Mouse (Mus musculus) embryonic facial prominence, embryonic 11.5 days (tissue): ENCODE measurements around the gene Ncor1. TPM values are rescaled to one million over a fixed set of nuclear protein-coding genes. Genes with fewer than 3 reads are reported as not detected.

Experiments
- ATAC-seq: fragments of 200-750 bp; cut with Nextera tagmentation; replicated peaks from 2 replicates; pipeline ENCODE4 v1.8.0; 2017; ENCODE audit warnings: low read depth; ENCODE audit not compliant: insufficient number of reproducible peaks, low FRiP score, low TSS enrichment
- DNase-seq: peaks from one replicate; pipeline ENCODE4 v3.0.0-alpha.2; 2015; ENCODE audit warnings: low spot score
- H3K27ac ChIP-seq: fragments of 300-500 bp; sonication (generic); replicated peaks from 2 replicates; pipeline ENCODE4 v1.5.1; 2014; ENCODE audit warnings: mild to moderate bottlenecking, low read depth, low read length, control low read depth
- H3K27me3 ChIP-seq: fragments of 300-500 bp; sonication (generic); 2 replicates; pipeline ENCODE4 v1.6.1; 2014; ENCODE audit warnings: mild to moderate bottlenecking, low read length, moderate library complexity, mixed read lengths; ENCODE audit not compliant: control insufficient read depth, insufficient read depth
- H3K36me3 ChIP-seq: fragments of 300-500 bp; sonication (generic); replicated peaks from 2 replicates; pipeline ENCODE4 v1.6.1; 2014; ENCODE audit warnings: low read depth, mild to moderate bottlenecking, low read length, moderate library complexity, mixed read lengths; ENCODE audit not compliant: control insufficient read depth, insufficient read depth
- H3K4me1 ChIP-seq: fragments of 300-500 bp; sonication (generic); 2 replicates; pipeline ENCODE4 v1.6.1; 2014; ENCODE audit warnings: low read length, mixed read lengths; ENCODE audit not compliant: control insufficient read depth, insufficient read depth
- H3K4me2 ChIP-seq: fragments of 300-500 bp; sonication (generic); 2 replicates; pipeline ENCODE4 v1.6.1; 2014; ENCODE audit warnings: low read depth, mild to moderate bottlenecking, control low read depth, low read length, moderate library complexity
- H3K4me3 ChIP-seq: fragments of 300-500 bp; sonication (generic); 2 replicates; pipeline ENCODE4 v1.5.1; 2014; ENCODE audit warnings: low read depth, low read length, control low read depth
- H3K9ac ChIP-seq: fragments of 300-500 bp; sonication (generic); replicated peaks from 2 replicates; pipeline ENCODE4 v1.6.1; 2014; ENCODE audit warnings: mild to moderate bottlenecking, control low read depth, low read length
- H3K9me3 ChIP-seq: fragments of 300-500 bp; sonication (generic); replicated peaks from 2 replicates; pipeline ENCODE4 v1.6.1; 2016; ENCODE audit warnings: mild to moderate bottlenecking, low read length, inconsistent platforms, mixed read lengths; ENCODE audit not compliant: control insufficient read depth
- WGBS: fragments of 180-500 bp; shearing (Covaris S2); extraction: QIAGEN DNeasy Blood & Tissue Kit; methylation state at CpG from one replicate; pipeline ENCODE4 v1.1.7; 2014; 5-methylcytosine and 5-hydroxymethylcytosine counted together
- polyA plus RNA-seq: library from polyadenylated mRNA; unstranded; fragments of >200 nt; fragmentation: Nextera tagmentation; extraction: Ambion mirVana; gene quantifications from 2 replicates; pipeline ENCODE4 v1.2.1, GENCODE M21; 2014

Ncor1 gene
- polyA plus RNA-seq, 1 experiment from 2014 or later = 170 TPM

DNA sequence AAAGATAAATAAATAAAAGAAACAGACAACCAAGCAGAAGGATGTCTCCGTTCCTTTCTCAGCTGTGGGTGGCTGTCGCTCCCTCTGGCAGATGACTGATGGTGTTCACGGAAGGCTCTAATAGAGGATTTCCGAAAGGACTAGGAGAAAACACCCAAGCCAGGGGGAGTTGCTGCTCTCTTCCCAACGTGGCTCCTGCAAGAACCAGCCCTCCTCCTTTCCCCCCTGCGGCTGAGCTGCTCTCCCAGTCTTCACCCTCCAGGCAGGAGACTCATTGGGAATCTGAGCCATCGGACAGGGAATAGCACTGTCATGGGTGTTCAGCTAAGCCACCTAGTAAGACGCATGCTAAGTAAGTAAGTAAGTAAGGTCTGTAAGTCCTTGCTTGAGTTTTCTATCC lies 181.3 kb downstream of the Ncor1 start:
- H3K27me3 ChIP-seq = no peaks in the 10 kb centered on the region
- H3K4me2 ChIP-seq = no peak overlapping the region
- no peaks in the 10 kb centered on the region for H3K36me3 ChIP-seq
- H3K4me1 ChIP-seq = no peaks in the 10 kb centered on the region
- WGBS = 55% methylated on average over 8 of the region's 8 CpGs
- no peak overlapping the region for H3K4me3 ChIP-seq
- H3K27ac ChIP-seq = no peak overlapping the region
- H3K9me3 ChIP-seq = no peaks in the 10 kb centered on the region
- no peak for DNase-seq
- no peak overlapping the region for H3K9ac ChIP-seq
- no peak for ATAC-seq

DNA sequence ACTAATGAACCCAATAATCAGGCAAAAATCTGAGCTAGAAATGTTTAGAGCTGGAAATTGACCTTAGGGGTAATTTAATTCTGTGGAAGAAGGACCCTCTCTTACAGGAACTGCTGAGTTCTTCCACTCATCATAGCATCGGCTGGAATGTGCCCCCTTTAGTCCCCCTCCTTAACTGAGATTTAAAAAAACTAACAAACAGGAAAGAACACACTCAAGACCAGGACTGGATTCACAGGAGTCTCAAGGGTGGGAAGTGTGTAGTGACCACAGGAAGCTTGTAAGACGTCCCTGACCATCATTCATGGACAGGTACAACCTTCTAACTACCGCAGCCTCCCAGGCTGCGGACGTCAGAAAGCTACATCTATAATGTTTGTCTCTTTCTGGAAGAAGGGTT lies 187.5 kb downstream of the Ncor1 start:
- ATAC-seq = no peak
- Histone ChIP-seq H3K9me3 (no peaks in the 10 kb centered on the region), H3K4me1 (no peaks in the 10 kb centered on the region; the same call in 1 of the 2 replicates), H3K27ac (no peak overlapping the region), H3K4me2 (no peak overlapping the region), H3K4me3 (no peak overlapping the region), H3K27me3 (no peaks in the 10 kb centered on the region), H3K9ac (no peak overlapping the region), H3K36me3 (no peaks in the 10 kb centered on the region)
- WGBS = 46% methylated on average over 5 of the region's 5 CpGs
- no peak for DNase-seq

DNA sequence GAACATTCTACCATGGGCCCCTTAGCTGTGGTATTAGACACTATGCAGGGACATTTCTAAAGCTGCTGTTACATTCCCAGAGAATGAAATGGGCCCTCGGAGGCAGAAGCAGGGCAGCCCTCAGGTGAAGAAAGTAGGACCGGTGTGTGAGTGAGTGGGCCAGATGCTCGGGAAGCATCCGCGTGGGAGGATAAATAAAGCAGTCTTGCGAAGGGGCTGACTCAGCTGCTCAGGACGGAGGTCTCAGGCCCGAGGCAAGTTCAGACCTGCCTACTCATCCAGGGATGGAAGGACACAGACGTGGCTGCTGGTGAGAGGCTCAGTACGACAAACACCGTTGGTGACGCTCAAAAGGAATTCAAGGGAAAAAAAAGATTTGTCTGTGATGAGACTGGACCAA lies 189.2 kb downstream of the Ncor1 start:
- no peaks in the 10 kb centered on the region; the same call in 1 of the 2 replicates for H3K4me1 ChIP-seq
- WGBS = 60% methylated on average over 12 of the region's 12 CpGs
- no peak overlapping the region for H3K9ac ChIP-seq
- ATAC-seq = no peak
- H3K4me3 ChIP-seq = no peak overlapping the region
- H3K27me3 ChIP-seq = no peaks in the 10 kb centered on the region
- H3K36me3 ChIP-seq = no peaks in the 10 kb centered on the region
- no peak for DNase-seq
- H3K9me3 ChIP-seq = no peaks in the 10 kb centered on the region
- H3K27ac ChIP-seq = no peak overlapping the region
- H3K4me2 ChIP-seq = no peak overlapping the region

DNA sequence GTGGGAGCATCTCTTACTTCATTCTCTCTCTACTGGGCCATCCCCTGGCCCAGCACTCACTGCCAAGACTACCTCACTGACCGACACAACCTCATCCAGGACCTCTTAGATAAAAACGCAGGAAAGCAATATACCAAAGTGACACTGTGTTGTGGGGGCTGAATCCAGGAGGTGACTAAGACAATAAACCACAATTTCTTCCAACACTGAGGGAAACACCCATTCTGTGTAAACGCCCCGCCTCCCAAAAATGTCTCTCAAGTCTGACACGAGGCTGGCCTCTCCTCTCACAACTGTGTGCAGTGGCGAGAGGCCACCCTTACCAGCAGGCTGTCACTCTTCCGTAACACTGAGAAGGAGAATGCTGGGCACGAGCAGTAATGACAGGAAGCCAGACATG lies 190.0 kb downstream of the Ncor1 start:
- ATAC-seq = no peak
- no peaks in the 10 kb centered on the region for H3K27me3 ChIP-seq
- 74% methylated on average over 8 of the region's 8 CpGs for WGBS
- no peak overlapping the region for H3K9ac ChIP-seq
- H3K4me3 ChIP-seq = no peak overlapping the region
- H3K9me3 ChIP-seq = no peaks in the 10 kb centered on the region
- H3K4me2 ChIP-seq = no peak overlapping the region
- H3K27ac ChIP-seq = no peak overlapping the region
- no peaks in the 10 kb centered on the region for H3K36me3 ChIP-seq
- DNase-seq = no peak
- no peaks in the 10 kb centered on the region; the same call in 1 of the 2 replicates for H3K4me1 ChIP-seq

DNA sequence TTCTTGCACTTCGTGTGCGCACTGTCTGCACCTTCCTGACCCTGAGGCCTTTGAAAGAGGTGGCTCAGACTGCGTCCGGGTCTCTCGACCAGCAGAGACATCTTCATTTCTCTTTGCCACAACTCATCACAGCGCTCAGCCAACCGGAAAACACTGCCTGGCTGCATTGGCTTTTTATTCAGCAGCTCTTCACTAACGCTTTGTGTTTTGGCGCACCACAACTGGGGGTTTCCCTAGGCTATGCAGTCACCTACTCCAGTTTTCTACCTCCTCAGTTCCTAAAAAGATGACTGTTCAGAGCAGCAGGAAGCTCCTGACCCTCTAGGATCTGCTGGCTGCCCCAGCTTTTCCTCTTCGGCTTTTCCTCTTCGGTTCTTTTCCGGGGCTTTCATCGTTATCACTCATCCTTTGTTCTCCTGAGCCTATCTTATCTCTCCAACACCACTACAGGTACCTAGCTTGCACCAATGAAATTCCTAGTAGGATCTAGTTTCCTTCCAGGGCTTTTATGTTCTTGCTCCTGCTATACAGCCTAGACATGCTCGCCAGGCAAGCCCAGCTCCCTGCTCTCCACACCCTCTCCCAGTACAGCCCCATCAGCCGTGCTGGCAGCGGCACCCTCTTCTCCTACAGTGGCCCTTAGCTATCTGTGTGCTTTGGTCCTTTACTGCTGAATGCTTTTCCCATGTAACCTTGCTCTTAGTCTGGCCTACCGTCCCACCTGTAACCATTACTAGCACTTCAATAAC lies 191.7 kb downstream of the Ncor1 start:
- WGBS = 62% methylated on average over 17 of the region's 17 CpGs
- H3K36me3 ChIP-seq = no peaks in the 10 kb centered on the region
- H3K27ac ChIP-seq = no peak overlapping the region
- H3K4me3 ChIP-seq = no peak overlapping the region
- no peak overlapping the region for H3K9ac ChIP-seq
- no peak overlapping the region for H3K4me2 ChIP-seq
- ATAC-seq (no peak), DNase-seq (no peak)
- no peaks in the 10 kb centered on the region for H3K9me3 ChIP-seq
- H3K4me1 ChIP-seq = no peaks in the 10 kb centered on the region; the same call in 1 of the 2 replicates
- H3K27me3 ChIP-seq = no peaks in the 10 kb centered on the region

Other genes starting within 250 kb of the Ncor1 start
- 8.1 and 9.8 TPM in 2 replicates for gene Adora2b, start 209.6 kb downstream of the Ncor1 start, polyA plus RNA-seq
- 24.3 and 24.6 TPM in 2 replicates for gene Zswim7, start 177.2 kb downstream of the Ncor1 start, polyA plus RNA-seq
- 13.0 and 13.6 TPM in 2 replicates for gene Ttc19, start 177.1 kb downstream of the Ncor1 start, polyA plus RNA-seq
- gene Pigl, start 81 bp downstream of the Ncor1 start, polyA plus RNA-seq = 12.1 and 14.2 TPM in 2 replicates
- gene Cenpv, start 80.7 kb upstream of the Ncor1 start, polyA plus RNA-seq = 46.2 and 49.8 TPM in 2 replicates
- gene Ubb, start 92.6 kb upstream of the Ncor1 start, polyA plus RNA-seq = 3,780 and 3,916 TPM in 2 replicates
- 4.2 and 5.2 TPM in 2 replicates for gene Trpv2, start 115.9 kb upstream of the Ncor1 start, polyA plus RNA-seq
- gene Lrrc75a, start 190.0 kb upstream of the Ncor1 start, polyA plus RNA-seq = 14.2 and 16.8 TPM in 2 replicates
- gene Mmgt2, start 190.1 kb upstream of the Ncor1 start, polyA plus RNA-seq = 44.4 and 49.9 TPM in 2 replicates